Comparison of ENCODE assay signal across 1 mouse cellular context in genomic region chr6:30550496-30551192, GRCm38 (mm10).
A peak's percentile ranks its signal among the peaks of the same experiment; 100 is the strongest.
TF ChIP-seq lines count a peak whose summit lies in the region.

No protein-coding gene starts in this region.

TF ChIP-seq in myocyte, 11 proteins besides CTCF, POLR2A, EP300 and RAD21 (continued from another document):
- peak in 1 of 3 experiments; percentile 49 for TF ChIP-seq MYOG (IDR thresholded peaks at IDR 0.05; ENCODE audit: control insufficient read depth in 1 of 3, insufficient read depth in 1 of 3, insufficient read length in 2 of 3, low read depth in 2 of 3)
- TF ChIP-seq TCF3 (IDR thresholded peaks at IDR 0.05; ENCODE audit: insufficient read length, low read depth) = no peak
- no peak for TF ChIP-seq MAX (IDR thresholded peaks at IDR 0.05; ENCODE audit: low read depth)
- TF ChIP-seq MYOD1 (IDR thresholded peaks at IDR 0.05; ENCODE audit: control insufficient read depth in 1 of 3, insufficient read length in 2 of 3, low read depth in 2 of 3) = peak in 2 of 3 experiments; percentile 41 to 47
- no peak for TF ChIP-seq E2F4 (IDR thresholded peaks at IDR 0.05; ENCODE audit: insufficient read depth)
